Mouse (Mus musculus) heart, adult 2 months (tissue): ENCODE measurements around the gene Rnf215.

Source experiments
- CTCF ChIP-seq: fragments of 200-600 bp; IDR thresholded peaks from 2 replicates; pipeline ENCODE4 v1.8.1; 2022; ENCODE audit warnings: antibody characterized with exemption, mild to moderate bottlenecking, moderate library complexity
- EP300 ChIP-seq: fragments of 200-500 bp; IDR thresholded peaks from 2 replicates; pipeline ENCODE4 v1.6.1; 2011; ENCODE audit warnings: low read depth, low read length, control low read depth; ENCODE audit not compliant: insufficient read depth
- POLR2A ChIP-seq: fragments of 200-500 bp; IDR thresholded peaks from 2 replicates; pipeline ENCODE4 v1.6.1; 2011; ENCODE audit warnings: mild to moderate bottlenecking, low read depth, low read length, control low read depth; ENCODE audit not compliant: insufficient read depth

DNA sequence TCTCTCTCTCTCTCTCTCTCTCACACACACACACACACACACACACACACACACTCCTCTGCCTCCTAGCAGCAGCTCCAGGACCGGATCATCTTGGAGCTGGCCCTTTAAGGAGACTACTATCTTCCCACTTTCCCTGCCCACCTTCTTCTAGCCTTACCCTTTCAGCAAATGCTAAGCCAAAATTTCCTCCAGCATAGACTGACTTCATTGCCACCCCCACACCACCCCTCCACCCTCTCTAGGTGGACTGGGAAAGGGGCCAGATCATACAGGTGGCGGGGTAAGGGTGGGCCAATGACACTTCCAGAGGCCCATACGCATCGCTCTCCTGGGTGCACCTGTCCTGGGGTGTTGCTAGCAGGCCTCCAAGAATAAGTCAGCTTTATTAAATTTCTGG is 19.6 kb upstream of the Rnf215 start:
- no peak for TF ChIP-seq POLR2A
- TF ChIP-seq EP300: no peak
- TF ChIP-seq CTCF: no peak
